Mouse (Mus musculus) C2C12 (cell line): Measurements from ENCODE around the gene Optc.

Experiments used
- CTCF ChIP-seq: IDR thresholded peaks from one replicate; pipeline ENCODE4 v1.5.1; 2011; ENCODE audit not compliant: control insufficient read depth, insufficient read depth, insufficient read length
- FOSL1 ChIP-seq: IDR thresholded peaks from one replicate; pipeline ENCODE4 v1.8.0; 2011; ENCODE audit warnings: mild to moderate bottlenecking, low read length; ENCODE audit not compliant: poor library complexity, insufficient read depth, severe bottlenecking
- MAX ChIP-seq: IDR thresholded peaks from one replicate; pipeline ENCODE4 v1.6.1; 2011; ENCODE audit warnings: mild to moderate bottlenecking, control low read depth

DNA sequence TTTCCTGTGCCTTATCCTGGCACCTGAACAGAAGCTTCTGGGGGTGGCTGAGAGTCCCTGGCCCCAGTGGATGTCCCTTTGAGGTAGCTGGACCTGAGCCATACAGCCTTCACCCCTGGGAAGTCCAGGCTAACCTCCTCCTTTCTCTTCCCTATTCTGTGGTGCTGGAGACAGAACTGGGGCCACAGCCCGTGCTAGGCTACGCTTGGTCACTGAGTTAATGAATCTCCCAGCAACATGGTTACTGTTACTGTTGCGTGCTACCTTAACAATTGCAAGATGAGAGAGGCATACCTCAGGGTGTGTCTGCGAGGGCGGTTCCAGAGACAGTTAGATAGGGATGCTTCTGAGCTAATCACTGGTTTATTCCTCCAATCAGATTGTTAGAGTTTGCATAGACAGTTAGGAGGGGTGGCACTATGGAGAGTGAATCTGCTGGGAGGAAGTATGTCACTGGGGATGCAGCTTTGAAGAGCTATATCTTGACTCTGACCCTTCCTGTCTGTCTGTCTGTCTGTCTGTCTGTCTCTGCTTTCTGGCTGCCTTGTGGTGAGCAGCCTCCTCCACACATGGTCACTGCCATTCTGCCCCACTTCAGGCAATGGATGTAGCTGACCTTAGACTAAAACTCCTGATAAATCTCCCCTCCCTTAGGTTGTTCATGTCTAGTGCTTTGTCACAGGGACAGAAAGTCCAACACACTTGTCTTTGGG, 20.1 kb downstream of the Optc start:
- TF ChIP-seq CTCF (no peak), MAX (no peak), FOSL1 (no peak)
